Mouse (Mus musculus) embryonic stem cell, embryonic (primary cell): Measurements from ENCODE around the gene F2rl1.

ENCODE experiments used
- CTCF ChIA-PET, 4 experiments: fragments of 300-600 bp in 2 of 4; fragments of 350-600 bp in 2 of 4; sonication (Branson Sonifier 250); formaldehyde crosslinking; loops; one replicate each; lab custom pipeline; 2022; ENCODE audit warnings: inconsistent platforms in 2 of 4; lab: Charles Lee
- POLR2A ChIA-PET, 4 experiments: fragments of 300-600 bp in 2 of 4; fragments of 350-600 bp in 2 of 4; sonication (Branson Sonifier 250); formaldehyde crosslinking; loops; one replicate each; lab custom pipeline; 2022; ENCODE audit warnings: antibody characterized with exemption in 4 of 4, inconsistent platforms in 1 of 4; lab: Charles Lee

The F2rl1 gene

GRCm38 (mm10) chr13:95503279-95503917, 21.6 kb downstream of the F2rl1 start:
- ChIA-PET CTCF (no interaction called here), POLR2A (interaction anchor here in 1 of 4 experiments (0.7 to 1.3 kb wide), 2 partner anchors 32 to 987 kb away, joined by 3 to 5 read pairs; no protein-coding TSS in a partner anchor)

- POLR2A ChIA-PET: no interaction called here
- CTCF ChIA-PET: no interaction called here
These were observed 28.4 kb downstream of the F2rl1 start for GRCm38 (mm10) chr13:95496601-95497000.

- ChIA-PET CTCF (no interaction called here), POLR2A (no interaction called here)
These were observed 30.2 kb downstream of the F2rl1 start for GRCm38 (mm10) chr13:95494812-95495211.

GRCm38 (mm10) chr13:95493296-95493695, 31.7 kb downstream of the F2rl1 start:
- ChIA-PET POLR2A (interaction anchor here in 1 of 4 experiments (0.8 to 1.3 kb wide), 2 partner anchors 29 to 31 kb away, joined by 3 read pairs; no protein-coding TSS in a partner anchor), CTCF (interaction anchor here in 1 of 4 experiments (1.0 kb wide), 1 partner anchor 23 kb away, joined by 4 read pairs; no protein-coding TSS in a partner anchor)

GRCm38 (mm10) chr13:95491327-95491726, 33.7 kb downstream of the F2rl1 start:
- ChIA-PET CTCF (no interaction called here), POLR2A (interaction anchor here in 1 of 4 experiments (0.6 kb wide), 1 partner anchor 24 kb away, joined by 3 read pairs; no protein-coding TSS in a partner anchor)

GRCm38 (mm10) chr13:95484664-95485063, 40.4 kb downstream of the F2rl1 start:
- ChIA-PET CTCF (interaction anchor here in 2 of 4 experiments (0.7 to 1.0 kb wide), 3 partner anchors 14 to 1065 kb away, joined by 3 to 5 read pairs (median 3); no protein-coding TSS in a partner anchor), POLR2A (interaction anchor here in 2 of 4 experiments (0.7 to 1.1 kb wide), 3 partner anchors 11 to 126 kb away, joined by 3 to 5 read pairs (median 3); no protein-coding TSS in a partner anchor)

GRCm38 (mm10) chr13:95481428-95481827, 43.6 kb downstream of the F2rl1 start:
- POLR2A ChIA-PET: interaction anchor here in 2 of 4 experiments (0.8 to 1.6 kb wide), 2 partner anchors 21 to 54 kb away, joined by 3 to 12 read pairs; no protein-coding TSS in a partner anchor
- CTCF ChIA-PET: interaction anchor here in 3 of 4 experiments (0.6 to 1.8 kb wide), 17 partner anchors 8 to 613 kb away, joined by 3 to 7 read pairs (median 3); partner anchors contain the start of gene Aggf1 (in 1 of the 3)

- CTCF ChIA-PET: interaction anchor here in 3 of 4 experiments (0.5 to 1.1 kb wide), 4 partner anchors 11 to 625 kb away, joined by 3 to 6 read pairs (median 3); no protein-coding TSS in a partner anchor
- POLR2A ChIA-PET: no interaction called here
These were observed 46.2 kb downstream of the F2rl1 start, which contains the start of gene S100z for GRCm38 (mm10) chr13:95478671-95479413. TSS of gene S100z (minus strand) at chr13:95478721.

GRCm38 (mm10) chr13:95477173-95477572, 47.9 kb downstream of the F2rl1 start:
- ChIA-PET POLR2A (interaction anchor here in 1 of 4 experiments (0.7 kb wide), 1 partner anchor 112 kb away, joined by 3 read pairs; no protein-coding TSS in a partner anchor), CTCF (no interaction called here)

GRCm38 (mm10) chr13:95475124-95475523, 49.9 kb downstream of the F2rl1 start:
- CTCF ChIA-PET: interaction anchor here in 1 of 4 experiments (0.6 kb wide), 1 partner anchor 50 kb away, joined by 7 read pairs; the partner anchor contains the start of gene F2rl1
- POLR2A ChIA-PET: interaction anchor here in 1 of 4 experiments (0.7 kb wide), 1 partner anchor 380 kb away, joined by 4 read pairs; no protein-coding TSS in a partner anchor

- ChIA-PET POLR2A (no interaction called here), CTCF (no interaction called here)
These were observed 50.7 kb downstream of the F2rl1 start for GRCm38 (mm10) chr13:95474294-95474693.

- POLR2A ChIA-PET: interaction anchor here in 1 of 4 experiments (0.6 kb wide), 1 partner anchor 547 kb away, joined by 3 read pairs; no protein-coding TSS in a partner anchor
- CTCF ChIA-PET: interaction anchor here (0.5 to 2.1 kb wide), 35 partner anchors 10 to 1252 kb away, joined by 3 to 13 read pairs (median 4); no protein-coding TSS in a partner anchor
These were observed 54.1 kb downstream of the F2rl1 start for GRCm38 (mm10) chr13:95470970-95471369.
